Mouse (Mus musculus): Measurements from ENCODE around the gene Kcnh7.
A peak's percentile ranks its signal among the peaks of the same experiment; 100 is the strongest.

Gene Kcnh7

GRCm38 (mm10) chr2:62935273-62935874, 248.7 kb downstream of the Kcnh7 start:
- no peak for DNase-seq (ENCODE audit: low spot score in 2 of 2)

DNA sequence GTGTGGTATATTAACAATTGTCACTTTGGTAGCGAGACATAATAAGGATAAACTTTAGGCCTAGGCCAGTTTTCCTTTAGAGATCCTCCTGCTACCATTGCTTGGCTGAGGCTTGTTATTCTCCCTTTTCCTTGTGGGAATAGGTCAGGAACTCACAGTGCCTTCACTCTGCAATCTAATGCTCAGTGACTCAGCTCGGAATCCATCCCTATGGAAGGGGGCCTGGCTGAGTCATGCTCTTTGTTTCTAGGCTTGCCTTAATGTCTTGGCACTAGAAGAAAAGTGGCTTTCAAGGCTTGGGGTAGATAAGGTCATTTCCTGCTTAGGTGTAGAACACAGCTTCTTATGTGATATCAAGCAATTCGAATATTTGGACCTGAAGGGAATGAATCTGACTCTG, 255.6 kb downstream of the Kcnh7 start:
- no peak for DNase-seq (ENCODE audit: low spot score in 2 of 2)

DNA sequence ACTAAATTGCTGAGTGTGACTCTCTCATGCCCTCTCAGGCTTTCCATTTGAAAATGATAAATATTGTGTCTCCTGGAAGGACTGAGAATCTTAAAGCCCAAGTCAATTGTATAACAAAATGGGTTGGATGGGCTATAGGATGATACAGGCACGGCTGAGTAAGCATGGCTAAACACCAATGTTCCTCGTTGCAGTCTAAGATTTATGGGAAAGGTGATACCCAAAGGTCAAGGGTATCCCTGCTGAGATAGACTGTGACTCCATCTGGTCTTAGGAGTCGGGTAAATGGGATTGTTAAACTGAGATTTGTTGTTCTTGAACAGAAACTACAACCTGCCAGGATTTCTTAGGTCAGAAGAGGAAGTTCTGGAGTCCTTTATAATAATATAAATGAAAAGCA, 256.0 kb downstream of the Kcnh7 start:
- DNase-seq (ENCODE audit: low spot score in 2 of 2), result no peak

- no peak for DNase-seq (ENCODE audit: low spot score in 2 of 2)
Measured at GRCm38 (mm10) chr2:62923803-62924202, 260.3 kb downstream of the Kcnh7 start.

DNA sequence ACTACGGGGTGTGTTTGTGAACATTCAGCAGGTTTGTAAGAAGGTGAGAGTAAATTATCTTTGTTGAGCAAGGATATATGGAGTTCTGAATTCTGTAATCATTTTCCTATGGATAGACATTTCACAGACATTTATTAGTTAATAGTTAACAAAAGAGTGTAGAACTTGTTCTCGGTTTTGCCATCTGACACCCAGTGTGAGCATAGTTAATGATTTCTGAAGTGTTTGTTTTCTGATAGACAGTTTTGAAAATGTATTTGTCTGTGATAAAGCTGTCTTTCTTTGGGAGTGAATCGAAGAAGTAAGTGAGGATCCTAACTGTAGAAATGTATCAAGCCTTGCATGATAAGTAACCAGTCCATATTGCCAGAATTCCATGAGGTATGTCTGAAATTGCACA, 276.4 kb downstream of the Kcnh7 start:
- no peak for DNase-seq (ENCODE audit: low spot score in 2 of 2)

- DNase-seq (ENCODE audit: low spot score in 2 of 2), result no peak
Measured at GRCm38 (mm10) chr2:62902363-62903353, 281.4 kb downstream of the Kcnh7 start.

DNA sequence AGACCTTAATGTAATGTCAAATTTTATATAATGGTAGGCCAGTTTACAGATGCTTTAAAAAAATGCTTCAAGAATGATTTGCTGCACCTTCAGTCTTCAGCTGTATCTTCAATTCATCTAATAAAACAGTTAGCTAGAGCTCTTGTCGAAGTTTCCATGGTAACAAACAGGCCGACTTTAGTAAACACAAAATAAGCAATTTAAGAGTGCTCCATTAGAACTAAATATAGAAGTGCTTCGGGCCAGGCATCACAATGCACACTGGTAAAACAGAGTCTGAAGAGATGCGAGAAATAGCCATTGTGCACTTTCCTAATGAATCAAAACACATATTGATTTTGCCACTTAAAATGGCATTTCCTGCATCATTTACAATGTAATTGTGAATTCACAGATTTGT, 305.3 kb downstream of the Kcnh7 start:
- DNase-seq (ENCODE audit: low spot score in 2 of 2), result no peak

DNA sequence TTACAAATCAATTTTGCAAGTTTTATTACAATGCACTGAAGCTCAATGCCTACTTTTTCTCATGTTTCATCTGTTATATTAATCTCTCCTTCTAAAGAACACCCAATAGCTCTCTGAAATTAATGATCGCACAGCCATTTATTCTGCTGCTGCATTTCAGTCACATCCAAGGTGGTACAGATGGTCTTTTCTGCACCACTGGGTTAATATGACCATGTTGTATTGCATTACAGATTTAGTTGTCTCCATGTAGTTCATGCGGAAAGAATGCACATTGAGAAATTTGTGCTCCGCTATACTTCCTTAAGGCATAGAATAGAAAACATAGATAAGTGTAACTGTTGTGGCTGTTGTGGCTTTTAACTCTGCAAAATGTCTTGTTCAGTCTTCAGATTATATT, 328.7 kb downstream of the Kcnh7 start:
- no peak for DNase-seq (ENCODE audit: low spot score in 2 of 2)

DNA sequence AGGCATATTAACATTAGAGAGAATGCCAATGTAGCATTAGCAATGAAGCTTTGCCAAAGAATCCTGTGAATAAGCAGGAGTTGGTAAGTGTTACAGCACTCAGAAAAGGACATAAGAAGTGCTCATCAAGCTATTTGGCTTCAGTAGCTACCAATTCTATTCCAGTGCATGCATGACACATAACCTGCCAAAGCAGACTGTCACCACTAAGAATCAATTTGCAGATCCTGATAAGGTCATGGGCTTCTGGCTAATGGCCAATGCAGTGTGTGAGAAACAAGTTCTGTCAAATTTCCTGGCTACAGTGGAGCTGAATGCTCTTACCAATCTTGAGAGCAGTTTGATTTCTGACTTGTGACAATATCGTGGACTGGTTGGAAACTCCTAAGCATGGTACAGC, 341.5 kb downstream of the Kcnh7 start:
- DNase-seq (ENCODE audit: low spot score in 2 of 2), result no peak

DNA sequence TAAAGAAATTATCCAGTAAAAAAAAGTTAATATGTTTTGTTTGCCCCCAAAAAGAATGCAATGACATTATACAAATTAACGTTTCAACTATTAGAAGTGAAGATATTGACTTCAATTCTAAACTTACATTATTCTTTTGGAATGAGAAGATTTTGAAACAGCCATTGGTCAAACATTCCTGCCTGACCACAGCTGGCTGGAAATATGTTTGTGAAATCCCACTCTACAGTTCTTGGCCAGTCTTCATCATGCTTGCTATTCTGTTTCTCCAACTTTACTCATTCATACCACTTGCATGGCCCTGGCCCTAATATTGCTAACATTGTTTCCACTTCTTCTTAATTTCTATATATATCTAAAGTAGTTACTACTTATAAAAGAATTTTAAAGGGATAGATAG, 349.8 kb downstream of the Kcnh7 start:
- no peak for DNase-seq (ENCODE audit: low spot score in 2 of 2)

GRCm38 (mm10) chr2:62819231-62819630, 364.9 kb downstream of the Kcnh7 start:
- DNase-seq (ENCODE audit: low spot score in 2 of 2), result no peak

DNA sequence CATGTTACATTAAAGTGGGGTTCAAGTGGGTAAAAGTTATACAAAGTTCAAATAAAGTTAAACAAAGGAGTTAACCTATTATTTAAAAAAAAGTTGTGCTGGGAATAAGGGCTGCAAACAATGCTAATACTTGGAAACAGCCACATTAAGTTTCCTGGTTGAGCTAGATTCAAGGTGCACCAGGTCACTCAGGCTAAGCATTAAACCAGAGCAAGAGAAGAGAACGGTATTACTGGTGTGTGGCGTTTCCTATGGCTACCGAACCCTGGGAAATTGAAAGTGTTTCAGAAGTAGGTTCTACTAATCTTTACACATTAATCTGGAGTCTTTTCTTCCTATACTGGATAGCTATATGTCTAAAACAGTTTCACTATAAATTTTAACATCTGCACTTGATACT, 368.1 kb downstream of the Kcnh7 start:
- no peak for DNase-seq (ENCODE audit: low spot score in 2 of 2)

DNA sequence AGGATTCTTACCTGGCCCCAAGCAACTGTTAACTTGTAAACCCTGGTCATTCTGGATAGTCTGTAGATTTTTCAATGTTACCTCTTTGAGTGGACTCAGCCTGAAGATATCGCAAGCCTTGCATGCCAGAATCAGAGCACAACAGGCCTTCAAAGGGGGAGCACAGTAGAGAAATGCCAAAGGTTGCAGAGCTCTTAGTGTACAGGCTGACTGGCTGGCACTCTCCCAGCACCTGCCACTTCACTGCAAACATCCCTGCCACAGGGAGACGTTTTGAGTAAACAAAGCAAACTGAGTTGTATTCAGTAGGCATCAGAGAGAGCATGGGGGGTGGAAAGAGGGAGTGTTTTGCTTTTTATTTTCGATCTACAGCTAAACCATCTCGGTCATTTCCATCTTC, 375.3 kb downstream of the Kcnh7 start:
- DNase-seq (ENCODE audit: low spot score in 2 of 2), result no peak

DNA sequence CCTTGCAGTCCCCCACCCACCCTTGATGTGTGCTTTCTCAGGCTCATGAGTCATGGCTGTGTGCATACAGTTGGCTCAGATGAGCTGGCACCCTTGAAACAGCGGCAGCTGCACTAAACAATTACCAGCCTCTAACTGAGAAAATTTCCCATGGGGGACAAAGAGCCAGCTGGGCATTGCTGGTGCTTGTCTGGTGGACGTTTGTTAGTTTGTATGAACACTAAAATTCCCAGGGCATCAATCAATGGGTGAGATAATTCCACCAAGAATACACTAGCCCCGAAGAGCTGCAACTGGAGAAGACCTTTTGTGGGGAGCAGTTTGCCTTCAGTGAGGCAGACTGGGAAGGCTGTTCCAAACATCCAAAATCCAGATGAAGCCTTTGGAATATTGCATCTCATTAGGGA, 376.6 kb downstream of the Kcnh7 start:
- DNase-seq (ENCODE audit: low spot score in 2 of 2), result peak; percentile 30 to 55

- DNase-seq (ENCODE audit: low spot score in 2 of 2), result no peak
Measured at GRCm38 (mm10) chr2:62806931-62807330, 377.2 kb downstream of the Kcnh7 start.

GRCm38 (mm10) chr2:62804030-62804429, 380.1 kb downstream of the Kcnh7 start:
- DNase-seq (ENCODE audit: low spot score in 2 of 2), result no peak

GRCm38 (mm10) chr2:62784460-62785038, 399.5 kb downstream of the Kcnh7 start:
- DNase-seq (ENCODE audit: low spot score in 2 of 2), result no peak

DNA sequence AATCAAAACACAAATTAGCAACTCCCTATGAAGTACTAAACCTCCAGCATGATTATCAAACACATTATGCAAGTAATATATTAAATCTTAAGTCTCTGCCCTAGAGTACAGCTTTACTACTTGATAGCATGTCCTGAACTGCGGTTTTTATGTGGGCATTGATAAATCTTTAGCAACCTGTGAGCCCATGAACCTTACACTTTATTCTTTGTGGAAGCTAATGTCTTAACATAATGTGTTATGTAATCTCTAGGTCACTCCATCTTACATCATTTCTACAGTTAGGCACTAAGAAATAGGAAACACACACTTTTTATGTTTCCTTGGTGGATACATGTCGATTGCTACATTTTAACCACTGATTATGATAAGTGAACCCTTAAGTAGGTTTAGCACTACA, 437.8 kb downstream of the Kcnh7 start:
- DNase-seq (ENCODE audit: low spot score in 2 of 2), result no peak

GRCm38 (mm10) chr2:62743098-62743497, 441.0 kb downstream of the Kcnh7 start:
- DNase-seq (ENCODE audit: low spot score in 2 of 2), result no peak

DNA sequence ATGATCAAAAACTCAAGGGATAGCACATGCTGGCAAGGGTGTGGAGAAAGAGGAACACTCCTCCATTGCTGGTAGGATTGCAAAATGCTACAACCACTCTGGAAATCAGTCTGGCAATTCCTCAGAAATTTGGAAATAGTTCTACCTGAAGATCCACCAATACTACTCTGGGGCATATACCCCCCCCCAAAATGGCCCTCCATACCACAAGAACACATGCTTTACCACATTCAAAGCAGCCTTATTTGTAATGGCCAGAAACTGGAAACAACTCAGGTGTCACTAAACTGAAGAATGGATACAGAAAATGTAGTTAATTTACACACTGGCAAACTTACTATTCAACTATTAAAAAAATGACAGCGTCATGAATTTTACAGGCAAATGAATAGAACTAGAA, 453.4 kb downstream of the Kcnh7 start:
- no peak for DNase-seq (ENCODE audit: low spot score in 2 of 2)

- DNase-seq (ENCODE audit: low spot score in 2 of 2), result no peak
Measured at GRCm38 (mm10) chr2:62727732-62728131, 456.4 kb downstream of the Kcnh7 start.

- no peak for DNase-seq (ENCODE audit: low spot score in 2 of 2)
Measured at GRCm38 (mm10) chr2:62725946-62726345, 458.1 kb downstream of the Kcnh7 start.

DNA sequence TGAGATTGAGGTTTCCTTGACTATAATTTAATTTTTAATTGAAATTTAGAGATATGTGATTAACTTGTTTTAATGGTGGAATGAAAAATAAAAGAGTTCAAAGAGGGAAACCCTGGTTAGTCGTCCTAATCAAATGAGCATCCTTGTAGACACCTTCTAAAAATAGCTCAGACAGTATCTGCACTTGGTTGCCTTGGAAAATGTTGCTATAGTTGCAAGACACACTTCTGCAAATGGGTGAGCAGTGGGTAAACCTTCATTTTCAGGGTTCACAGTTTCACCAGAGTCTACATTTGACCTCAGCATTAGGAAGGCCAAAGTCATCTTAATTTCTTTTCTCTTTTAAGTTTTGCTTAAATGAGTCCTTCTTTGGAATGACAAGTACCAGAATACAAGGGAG, 465.7 kb downstream of the Kcnh7 start:
- no peak for DNase-seq (ENCODE audit: low spot score in 2 of 2)

Data from frontal cortex, postnatal 14 days (tissue).